Mouse (Mus musculus) retina, postnatal 1 day (tissue): Measurements from ENCODE around the gene Hcar1.

ENCODE experiments used
- DNase-seq: peaks from one replicate; pipeline ENCODE4 v3.0.0-alpha.2; 2012

Gene Hcar1

DNA sequence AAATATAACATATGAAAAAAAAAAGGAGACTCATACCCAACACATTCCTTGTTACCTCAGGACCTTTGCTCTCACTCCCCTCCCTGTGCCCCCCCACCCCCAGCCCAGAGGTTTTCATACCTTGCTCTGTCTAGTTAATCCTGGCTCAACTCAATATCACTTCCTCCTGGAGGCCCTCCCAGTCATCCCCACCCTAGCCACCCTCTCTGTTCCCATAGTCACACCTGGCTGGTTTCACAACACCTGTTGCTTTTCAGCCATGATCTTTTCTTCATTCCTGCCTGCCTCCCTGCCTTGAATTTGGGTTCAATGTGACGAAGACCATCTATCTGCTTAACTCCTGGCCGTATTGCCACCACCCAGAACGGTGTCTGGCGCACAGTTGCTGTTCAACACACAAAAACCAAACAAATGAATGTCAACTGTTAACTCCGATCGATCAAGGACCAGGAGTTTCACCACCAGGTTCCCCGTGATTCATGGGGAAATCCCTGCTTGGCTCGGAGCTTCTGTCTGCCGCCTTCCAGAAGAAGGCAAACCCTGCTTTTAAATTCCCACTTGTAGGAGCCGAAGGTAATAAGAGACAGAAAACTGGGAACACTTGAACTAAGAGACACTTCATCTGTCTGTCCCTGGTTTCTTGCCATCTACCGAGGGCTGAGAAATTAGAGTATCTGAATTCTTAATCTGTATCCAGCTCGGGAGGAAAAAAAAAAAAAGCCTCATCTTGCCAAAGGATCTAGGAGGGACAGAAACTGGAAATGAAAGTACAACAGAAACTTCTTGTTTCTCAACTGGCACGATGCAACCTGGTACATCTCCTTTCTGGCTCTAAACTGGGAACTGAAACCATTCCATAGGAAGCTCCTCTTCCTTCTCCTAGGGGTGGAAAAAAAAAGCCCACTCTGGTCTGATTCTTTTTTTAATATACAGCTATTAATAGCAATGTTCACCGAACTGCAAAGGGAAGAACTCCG is 17.2 kb downstream of the Hcar1 start:
- no peak for DNase-seq

DNA sequence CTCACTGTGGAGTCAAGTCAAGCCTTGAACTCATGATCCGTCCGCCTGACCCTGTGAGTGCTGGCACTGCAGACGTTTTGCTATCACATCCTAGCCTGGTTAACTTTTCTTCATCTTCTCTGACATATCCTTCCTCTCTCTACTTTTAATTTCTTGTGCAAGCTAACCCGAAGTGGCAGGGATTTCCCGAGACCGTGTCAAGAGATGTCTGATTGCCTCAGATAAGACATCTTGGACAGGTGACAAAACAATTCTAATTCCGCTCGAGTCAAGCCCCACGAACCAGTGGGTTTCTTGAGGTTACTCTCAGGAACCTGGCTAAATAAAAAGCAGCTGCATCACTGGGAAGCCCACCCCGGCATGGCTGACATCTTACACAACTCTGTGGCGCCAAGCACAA is 21.0 kb downstream of the Hcar1 start:
- no peak for DNase-seq

DNA sequence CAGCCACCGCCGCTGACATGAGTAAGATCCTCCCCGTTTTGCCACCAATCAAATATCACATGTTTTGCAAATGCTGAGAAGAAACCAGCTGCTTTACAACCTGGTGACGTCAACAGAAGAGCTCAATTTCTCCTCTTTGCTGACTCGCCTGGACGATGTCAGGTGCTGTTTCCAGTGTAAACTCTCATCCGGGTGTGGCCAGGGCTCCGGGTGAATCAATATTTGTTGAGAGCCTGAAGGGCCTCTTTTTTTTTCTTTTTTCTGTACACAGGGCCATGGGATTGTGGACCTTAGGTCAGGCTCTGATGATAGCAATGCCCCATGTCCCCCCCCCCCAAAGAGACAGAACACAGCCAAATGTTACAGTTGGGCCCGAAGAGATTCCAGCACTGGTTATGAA is 25.3 kb downstream of the Hcar1 start:
- no peak for DNase-seq

DNA sequence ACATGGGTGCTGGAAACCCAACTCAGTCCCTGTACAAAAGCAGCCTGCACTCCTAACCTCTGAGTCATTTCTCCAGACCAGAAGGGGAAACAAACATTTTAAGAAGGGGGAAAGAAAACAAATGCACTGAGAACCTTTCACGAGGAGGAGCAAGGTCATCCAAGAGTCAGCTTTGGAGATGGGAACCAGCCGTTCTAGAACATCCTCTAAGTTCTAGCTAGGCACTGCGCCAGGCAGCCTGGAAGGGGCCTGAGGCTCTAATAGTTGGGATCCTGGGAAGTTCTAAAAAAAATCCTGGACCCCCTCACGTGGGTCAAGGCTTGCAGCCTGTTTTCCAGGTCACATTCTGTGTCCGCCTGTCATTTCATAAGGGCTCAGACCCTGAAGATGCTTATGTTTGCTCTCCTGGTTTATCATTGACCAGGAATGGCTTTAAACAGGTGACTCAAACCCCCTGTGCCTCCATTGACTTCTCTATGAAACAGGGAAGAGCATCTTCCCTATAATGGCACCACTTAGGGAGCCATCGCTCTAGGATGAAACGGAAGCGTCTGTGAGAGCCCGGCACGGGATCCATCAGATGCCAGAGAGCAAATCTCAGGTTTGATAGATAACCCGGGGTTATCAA is 25.8 kb downstream of the Hcar1 start:
- DNase-seq, result no peak

DNA sequence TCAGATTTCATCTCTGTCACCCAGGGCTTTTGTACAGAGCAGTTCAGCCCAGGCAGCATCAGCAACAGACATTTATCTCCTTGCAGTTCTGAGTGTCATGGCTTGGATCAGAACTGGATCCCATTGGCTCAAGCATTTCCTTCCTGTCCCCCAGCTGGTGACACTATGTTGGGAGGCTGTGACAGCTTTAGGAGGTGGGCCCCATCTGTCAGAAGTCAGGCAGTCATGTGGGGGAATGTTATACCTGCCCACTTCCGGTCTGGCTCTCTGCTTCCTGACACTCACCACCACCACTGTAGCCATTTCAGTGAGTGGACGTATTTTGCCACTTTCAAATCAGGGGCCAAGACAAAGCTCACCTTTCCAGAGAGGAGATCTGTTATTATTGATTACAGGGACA is 28.4 kb downstream of the Hcar1 start:
- DNase-seq, result no peak

DNA sequence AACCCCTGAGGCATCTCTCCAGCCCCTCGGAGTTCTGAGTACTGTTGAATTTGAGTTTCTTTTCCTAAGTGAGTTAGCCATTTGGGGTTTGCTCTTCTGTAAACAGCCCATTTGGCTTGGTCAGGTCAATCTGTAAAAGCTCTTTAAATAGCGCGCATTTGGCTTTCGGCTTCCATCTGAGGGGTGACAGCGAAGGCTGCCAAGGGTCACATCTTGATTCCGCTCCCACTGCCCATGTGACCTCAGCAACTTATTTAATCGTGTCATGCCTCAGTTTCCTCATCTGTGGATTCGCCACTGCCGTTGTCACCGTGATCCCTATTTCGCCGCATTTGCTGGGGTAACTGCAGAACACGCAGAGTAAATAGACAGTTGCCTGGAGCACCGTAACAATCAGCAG is 35.5 kb downstream of the Hcar1 start:
- DNase-seq, result no peak

DNA sequence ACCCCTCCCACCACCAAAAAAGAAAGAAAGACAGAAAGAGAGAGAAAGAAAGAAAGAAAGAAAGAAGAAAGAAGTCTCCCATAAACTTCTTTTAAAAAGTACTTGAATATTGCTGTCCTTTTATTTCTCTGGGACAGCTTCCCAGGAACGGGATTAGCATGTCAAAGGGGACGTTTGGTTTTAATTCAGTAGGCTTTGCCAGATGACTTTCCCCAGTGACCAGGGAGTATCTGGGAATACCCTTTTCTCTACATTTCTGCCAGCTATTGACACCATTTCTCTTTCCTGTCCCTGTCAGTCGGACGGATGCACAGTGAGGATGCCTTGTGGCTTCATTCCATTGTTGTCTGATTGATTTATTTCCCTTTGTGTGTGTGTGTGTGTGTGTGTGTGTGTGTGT is 36.0 kb downstream of the Hcar1 start:
- no peak for DNase-seq

DNA sequence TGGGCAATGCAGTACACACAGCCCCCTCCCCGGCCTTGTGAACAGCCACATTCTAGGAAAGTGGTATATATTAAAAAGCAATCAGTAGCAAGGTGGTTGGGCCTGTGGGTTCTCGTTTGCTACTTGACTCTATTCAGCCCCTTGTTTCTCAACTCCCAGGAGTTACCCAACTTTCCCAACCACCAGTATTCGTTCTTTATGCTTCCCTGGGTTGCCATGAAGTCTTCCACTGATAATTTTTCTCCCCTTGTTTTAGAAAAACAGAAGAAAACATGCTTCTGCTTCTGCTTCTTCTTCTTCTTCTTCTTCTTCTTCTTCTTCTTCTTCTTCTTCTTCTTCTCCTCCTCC is 36.9 kb downstream of the Hcar1 start:
- DNase-seq, result no peak

DNA sequence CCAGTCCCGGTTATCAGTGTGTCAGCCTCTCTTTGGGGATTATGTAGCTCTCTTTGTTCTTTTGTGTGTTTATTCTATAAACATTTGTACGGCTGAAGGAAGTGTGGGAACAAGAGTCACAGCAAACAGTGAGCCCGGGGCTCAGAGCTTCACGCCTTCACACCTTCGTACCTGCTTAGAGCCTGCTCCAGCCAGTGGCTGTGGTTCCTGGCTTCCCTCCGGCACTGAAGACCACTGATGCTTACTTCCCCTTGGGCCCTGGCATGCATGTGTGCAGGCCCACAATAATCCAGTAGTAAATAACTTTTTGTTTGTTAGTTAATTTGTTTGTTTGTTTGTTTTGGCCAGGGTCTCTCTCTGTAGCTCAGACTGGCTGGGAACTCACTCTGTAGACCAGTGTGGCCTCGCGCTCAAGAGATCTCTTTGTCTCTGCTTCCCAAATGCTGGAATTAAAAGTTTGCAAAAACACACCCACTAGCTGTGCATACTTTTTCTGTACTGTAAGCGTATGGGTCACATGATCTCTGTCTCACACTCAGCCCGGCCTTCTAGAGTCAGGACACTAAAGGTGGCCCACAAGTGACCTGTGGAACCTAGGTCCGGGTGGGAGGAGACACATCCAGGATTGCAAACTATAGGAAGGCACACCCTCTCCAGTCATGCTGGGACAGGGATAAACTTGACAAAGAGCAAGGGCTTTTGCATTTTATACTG is 37.4 kb downstream of the Hcar1 start:
- DNase-seq, result no peak

DNA sequence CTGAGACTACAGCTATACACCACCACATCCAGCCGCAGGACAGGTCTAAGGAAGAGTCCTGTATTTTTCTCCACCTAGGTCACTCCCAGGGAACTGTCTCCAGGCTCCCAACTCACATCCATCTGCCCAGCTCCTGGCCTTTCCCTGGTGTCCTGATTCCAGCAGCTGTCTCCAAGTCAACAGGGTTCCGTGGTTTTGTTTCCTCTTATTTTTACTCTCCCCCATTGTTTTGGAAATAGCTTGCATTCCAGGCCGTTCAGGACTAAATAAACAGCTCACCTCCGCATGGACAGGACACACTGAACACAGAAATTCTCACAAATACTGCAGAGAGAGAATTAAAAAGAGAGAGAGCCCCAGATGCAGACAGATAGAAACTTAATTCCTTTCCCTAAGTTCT is 42.4 kb downstream of the Hcar1 start:
- no peak for DNase-seq

DNA sequence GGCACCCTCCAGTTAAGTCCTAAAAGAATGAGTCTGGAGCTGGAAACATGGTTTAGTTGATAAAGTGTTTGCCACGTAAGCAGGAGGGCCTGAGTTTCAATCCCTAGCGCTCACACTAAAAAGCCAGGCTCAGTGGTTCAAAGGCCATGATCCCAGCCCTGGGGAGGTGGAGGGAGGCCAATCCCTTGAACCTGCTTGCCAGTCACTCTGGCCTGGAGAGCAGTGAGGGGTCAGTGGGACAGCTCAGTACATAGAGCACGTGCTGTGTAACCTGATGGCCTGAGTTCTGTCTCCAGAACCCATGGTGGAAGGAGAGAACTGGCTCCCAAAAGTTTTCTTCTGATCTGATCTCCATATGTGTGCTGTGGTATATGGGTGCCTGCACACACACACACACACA is 45.0 kb downstream of the Hcar1 start:
- DNase-seq, result no peak

DNA sequence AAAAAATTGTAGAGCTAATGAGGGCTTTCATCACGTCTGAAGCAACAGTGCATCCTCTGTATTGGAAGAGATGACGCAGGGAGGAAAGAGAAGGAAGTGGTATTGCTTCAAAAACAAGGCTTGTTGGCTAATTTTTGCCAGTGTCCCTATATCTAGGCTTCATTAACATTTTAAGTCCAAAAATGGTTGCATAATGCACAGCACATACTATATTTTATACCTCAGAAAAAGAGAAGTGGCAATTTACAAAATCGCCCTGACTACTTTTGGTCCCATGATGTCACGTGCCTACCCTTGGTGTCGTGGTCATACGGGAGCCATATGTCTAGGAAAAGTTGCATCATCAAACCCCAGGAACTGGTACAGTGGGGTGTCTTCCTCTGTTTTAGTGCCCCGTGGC is 47.5 kb downstream of the Hcar1 start:
- no peak for DNase-seq

DNA sequence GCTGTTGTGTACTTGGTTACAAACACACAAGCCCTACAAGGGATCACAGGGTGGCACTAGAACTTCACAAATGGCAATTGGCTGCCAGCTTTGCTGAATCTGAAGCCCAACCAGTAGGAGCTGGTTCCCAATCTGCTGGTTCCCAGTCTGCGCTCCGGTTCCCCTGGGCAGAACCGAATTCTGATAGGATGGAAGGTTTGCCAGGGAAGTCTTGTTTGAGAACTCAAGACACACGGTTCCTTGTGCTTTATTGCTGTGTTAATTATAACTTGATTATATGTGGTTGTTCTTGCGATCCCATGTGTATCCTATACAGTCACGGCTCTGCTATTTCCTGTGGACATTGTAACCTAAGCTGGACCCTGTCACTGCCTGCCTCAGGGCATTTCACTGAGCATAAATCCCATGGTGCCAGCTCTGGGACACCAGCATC is 52.1 kb downstream of the Hcar1 start:
- no peak for DNase-seq
